Mouse (Mus musculus): ENCODE data around the gene Adcy4. TPM values are rescaled to one million over a fixed set of nuclear protein-coding genes. Genes with fewer than 3 reads are reported as not detected.

Adcy4 gene
- polyA plus RNA-seq (2012; rRNA removed), result 1.8 and 2.3 TPM in 2 replicates

GRCm38 (mm10) chr14:55783958-55784235 lies at the start of gene Adcy4:
Gene Adcy4 (minus strand): TSS chr14:55784095.

GRCm38 (mm10) chr14:55822991-55823762 lies 39.3 kb upstream of the Adcy4 start, which contains the start of gene Nfatc4:
Gene Nfatc4 (plus strand): TSS chr14:55823144.

GRCm38 (mm10) chr14:55788256-55789050 lies 4.6 kb upstream of the Adcy4 start, which contains the start of gene Ripk3:
Gene Ripk3 (minus strand): TSS chr14:55788865.

GRCm38 (mm10) chr14:55765696-55766095 lies 18.2 kb downstream of the Adcy4 start, which contains the start of gene Ltb4r1:
Gene Ltb4r1 (plus strand): TSS chr14:55765962.

GRCm38 (mm10) chr14:55761163-55761562 lies 22.7 kb downstream of the Adcy4 start, which contains the start of gene Ltb4r2:
Gene Ltb4r2 (plus strand): TSS chr14:55761428.

GRCm38 (mm10) chr14:55758363-55758784 lies 25.5 kb downstream of the Adcy4 start, which contains the start of gene Cideb:
Gene Cideb (minus strand): TSS chr14:55758458.

GRCm38 (mm10) chr14:55745180-55745860 lies 38.6 kb downstream of the Adcy4 start, which contains the start of the genes Dhrs1 and Nop9:
Gene Dhrs1 (minus strand): TSS chr14:55745690.
Gene Nop9 (plus strand): TSS chr14:55745693.

GRCm38 (mm10) chr14:55721700-55722437 lies 62.0 kb downstream of the Adcy4 start, which contains the start of gene Rabggta:
Gene Rabggta (minus strand): TSS chr14:55722263.

Other genes starting within 250 kb of the Adcy4 start
- gene Pck2, start 243.8 kb downstream of the Adcy4 start, polyA plus RNA-seq (2012; rRNA removed), result 21.6 and 22.6 TPM in 2 replicates
- 45.8 and 49.5 TPM in 2 replicates for gene Dcaf11, start 224.1 kb downstream of the Adcy4 start, polyA plus RNA-seq (2012; rRNA removed)
- 0.93 and 1.3 TPM in 2 replicates for gene A730061H03Rik, start 223.7 kb downstream of the Adcy4 start, polyA plus RNA-seq (2012; rRNA removed)
- gene Fitm1, start 208.5 kb downstream of the Adcy4 start, polyA plus RNA-seq (2012; rRNA removed), result 0.30 and 1.00 TPM in 2 replicates
- 89.0 and 93.6 TPM in 2 replicates for gene Psme1, start 206.0 kb downstream of the Adcy4 start, polyA plus RNA-seq (2012; rRNA removed)
- gene Emc9, start 198.8 kb downstream of the Adcy4 start, polyA plus RNA-seq (2012; rRNA removed), result 14.9 and 16.0 TPM in 2 replicates
- gene Psme2, start 193.0 kb downstream of the Adcy4 start, polyA plus RNA-seq (2012; rRNA removed), result 87.0 and 89.9 TPM in 2 replicates
- 7.7 and 9.1 TPM in 2 replicates for gene Rnf31, start 192.4 kb downstream of the Adcy4 start, polyA plus RNA-seq (2012; rRNA removed)
- gene Irf9, start 180.5 kb downstream of the Adcy4 start, polyA plus RNA-seq (2012; rRNA removed), result 38.3 and 44.8 TPM in 2 replicates
- 2.3 and 4.0 TPM in 2 replicates for gene Rec8, start 166.1 kb downstream of the Adcy4 start, polyA plus RNA-seq (2012; rRNA removed)
- gene Ipo4, start 148.1 kb downstream of the Adcy4 start, polyA plus RNA-seq (2012; rRNA removed), result 21.5 and 30.6 TPM in 2 replicates
- gene Gm49378, start 146.2 kb downstream of the Adcy4 start, polyA plus RNA-seq (2012; rRNA removed), result 1.5 TPM in 2 replicates
- 27.6 and 31.3 TPM in 2 replicates for gene Tm9sf1, start 140.3 kb downstream of the Adcy4 start, polyA plus RNA-seq (2012; rRNA removed)
- 0.37 and 0.43 TPM in 2 replicates for gene Tssk4, start 133.9 kb downstream of the Adcy4 start, polyA plus RNA-seq (2012; rRNA removed)
- 12.1 and 12.3 TPM in 2 replicates for gene Mdp1, start 123.6 kb downstream of the Adcy4 start, polyA plus RNA-seq (2012; rRNA removed)
- 13.9 and 15.5 TPM in 2 replicates for gene Gmpr2, start 112.2 kb downstream of the Adcy4 start, polyA plus RNA-seq (2012; rRNA removed)
- 132 and 150 TPM in 2 replicates for gene Nedd8, start 112.0 kb downstream of the Adcy4 start, polyA plus RNA-seq (2012; rRNA removed)
- gene Tinf2, start 102.3 kb downstream of the Adcy4 start, polyA plus RNA-seq (2012; rRNA removed), result 10.4 and 12.1 TPM in 2 replicates
- gene Tgm1, start 70.2 kb downstream of the Adcy4 start, polyA plus RNA-seq (2012; rRNA removed), result 9.0 and 11.1 TPM in 2 replicates
- gene Rabggta, start 61.8 kb downstream of the Adcy4 start, polyA plus RNA-seq (2012; rRNA removed), result 22.7 and 23.3 TPM in 2 replicates
- gene Dhrs1, start 38.4 kb downstream of the Adcy4 start, polyA plus RNA-seq (2012; rRNA removed), result 48.3 and 54.5 TPM in 2 replicates
- gene Nop9, start 38.4 kb downstream of the Adcy4 start, polyA plus RNA-seq (2012; rRNA removed), result 10.4 and 10.6 TPM in 2 replicates
- 155 and 165 TPM in 2 replicates for gene Cideb, start 25.6 kb downstream of the Adcy4 start, polyA plus RNA-seq (2012; rRNA removed)
- gene Ltb4r2, start 22.7 kb downstream of the Adcy4 start, polyA plus RNA-seq (2012; rRNA removed), result 0.85 and 1.1 TPM in 2 replicates
- 10.9 and 15.1 TPM in 2 replicates for gene Ltb4r1, start 18.1 kb downstream of the Adcy4 start, polyA plus RNA-seq (2012; rRNA removed)
- 8.7 and 9.9 TPM in 2 replicates for gene Ripk3, start 4.8 kb upstream of the Adcy4 start, polyA plus RNA-seq (2012; rRNA removed)
- 0.96 and 1.2 TPM in 2 replicates for gene Nfatc4, start 39.0 kb upstream of the Adcy4 start, polyA plus RNA-seq (2012; rRNA removed)
- gene Nynrin, start 69.9 kb upstream of the Adcy4 start, polyA plus RNA-seq (2012; rRNA removed), result 1.2 and 1.3 TPM in 2 replicates
- gene Cbln3, start 100.3 kb upstream of the Adcy4 start, polyA plus RNA-seq (2012; rRNA removed), result 0.25 and 0.39 TPM in 2 replicates
- 12.7 and 14.5 TPM in 2 replicates for gene Khnyn, start 100.9 kb upstream of the Adcy4 start, polyA plus RNA-seq (2012; rRNA removed)
- gene Sdr39u1, start 116.2 kb upstream of the Adcy4 start, polyA plus RNA-seq (2012; rRNA removed), result 14.9 and 16.8 TPM in 2 replicates
- gene Cma1, start 160.6 kb upstream of the Adcy4 start, polyA plus RNA-seq (2012; rRNA removed), result 0.65 and 0.70 TPM in 2 replicates
- not detected in 2 replicates for gene Cma2, start 166.9 kb upstream of the Adcy4 start, polyA plus RNA-seq (2012; rRNA removed)
- 0.02 and 0.08 TPM in 2 replicates for gene Mcpt1, start 233.9 kb upstream of the Adcy4 start, polyA plus RNA-seq (2012; rRNA removed)
- not detected in 2 replicates for gene Mcpt9, start 246.4 kb upstream of the Adcy4 start, polyA plus RNA-seq (2012; rRNA removed)